8 mouse cellular contexts compared by ENCODE assay signal in the genomic region with DNA sequence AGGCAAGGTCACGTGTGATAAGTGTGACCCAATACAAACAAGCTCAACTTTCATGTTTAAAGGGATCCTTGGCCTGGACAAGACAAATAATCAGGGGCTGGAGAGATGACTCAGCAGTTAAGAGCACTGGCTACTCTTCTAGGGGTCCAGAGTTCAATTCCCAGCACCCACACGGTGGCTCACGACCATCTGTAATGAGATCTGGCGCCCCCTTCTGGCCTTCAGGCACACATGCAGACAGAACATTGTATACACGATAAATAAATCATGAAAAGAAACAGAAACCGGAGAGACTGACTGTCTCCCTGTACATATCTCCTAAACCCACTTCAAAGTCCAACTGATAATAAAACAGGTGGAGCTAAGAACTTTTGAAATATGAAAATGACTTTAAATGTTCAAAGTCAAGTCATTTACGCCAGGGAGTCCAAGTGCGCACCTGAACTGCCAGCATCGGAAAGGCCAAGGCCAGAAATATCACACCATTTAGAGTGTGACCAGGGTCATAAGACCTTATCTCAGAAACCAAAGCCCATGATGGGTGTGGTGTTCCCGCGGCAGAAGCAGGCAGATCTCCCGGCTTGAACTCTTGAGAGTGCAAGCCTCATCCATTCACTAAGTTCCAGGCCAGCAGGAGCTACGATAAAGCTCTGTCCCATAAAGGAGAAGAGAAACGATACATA. TPM values are rescaled to one million over a fixed set of nuclear protein-coding genes. Genes with fewer than 3 reads are reported as not detected.
A peak's percentile ranks its signal among the peaks of the same experiment; 100 is the strongest.
DNase-seq lines count a peak whose midpoint lies in the region; ATAC-seq and TF ChIP-seq lines count a peak whose summit lies in the region.

No protein-coding gene starts in this region.

- H3K4me1 ChIP-seq in heart, embryonic 11.5 days (ENCODE audit: control insufficient read depth, insufficient read depth, low read length) = peaks cover 3% of the 10 kb centered on the region; the same call in 1 of the 2 replicates
- peaks cover 21% of the 10 kb centered on the region for H3K4me1 ChIP-seq in forebrain, embryonic 10.5 days
- peaks cover 25% of the 10 kb centered on the region for H3K4me1 ChIP-seq in liver, embryonic 12.5 days

- peaks cover 19% of the 10 kb centered on the region for H3K79me3 ChIP-seq in C2C12 (ENCODE audit: low read depth)

- H3K9me3 ChIP-seq in heart, embryonic 11.5 days (replicated peaks; ENCODE audit: control insufficient read depth, low read length) = no peaks in the 10 kb centered on the region
- peaks cover 3% of the 10 kb centered on the region; the same call in 1 of the 2 replicates for H3K9me3 ChIP-seq in forebrain, embryonic 10.5 days
- 0 out of 2 replicates have a peak, but pooled peaks cover 6% of the 10 kb centered on the region for H3K9me3 ChIP-seq in liver, embryonic 12.5 days (replicated peaks)

- no peak for TF ChIP-seq CTCF in C2C12 (IDR thresholded peaks at IDR 0.05; ENCODE audit: control insufficient read depth, insufficient read depth, insufficient read length)

- H3K36me3 ChIP-seq in heart, embryonic 11.5 days (ENCODE audit: control insufficient read depth, insufficient read depth, low read length) = peaks cover 14% of the 10 kb centered on the region
- H3K36me3 ChIP-seq in C2C12 (ENCODE audit: control insufficient read depth, insufficient read depth) = peaks cover 32% of the 10 kb centered on the region
- H3K36me3 ChIP-seq in forebrain, embryonic 10.5 days (replicated peaks) = peaks cover 50% of the 10 kb centered on the region
- H3K36me3 ChIP-seq in liver, embryonic 12.5 days = peaks cover 48% of the 10 kb centered on the region

- no peak overlapping the region for H3K27ac ChIP-seq in heart, embryonic 11.5 days (ENCODE audit: low read depth, low read length)
- peak overlapping the region; percentile 97; the same call in 1 of the 2 replicates for H3K27ac ChIP-seq in forebrain, embryonic 10.5 days
- H3K27ac ChIP-seq in liver, embryonic 12.5 days = no peak overlapping the region

- H3K27me3 ChIP-seq in heart, embryonic 11.5 days (ENCODE audit: control insufficient read depth, insufficient read depth, low read length) = no peaks in the 10 kb centered on the region
- H3K27me3 ChIP-seq in C2C12 (ENCODE audit: control insufficient read depth, insufficient read depth, insufficient read length) = no peaks in the 10 kb centered on the region
- no peaks in the 10 kb centered on the region for H3K27me3 ChIP-seq in forebrain, embryonic 10.5 days (ENCODE audit: poor library complexity, severe bottlenecking)
- no peaks in the 10 kb centered on the region for H3K27me3 ChIP-seq in liver, embryonic 12.5 days (replicated peaks)

- WGBS in heart, embryonic 11.5 days (ENCODE audit: insufficient replicate concordance) = 70% methylated on average over 14 of the region's 14 CpGs
- WGBS in forebrain, embryonic 10.5 days = 81% methylated on average over 14 of the region's 14 CpGs
- WGBS in liver, embryonic 12.5 days (ENCODE audit: insufficient replicate concordance) = 59% methylated on average over 14 of the region's 14 CpGs

- intact Hi-C loops in left cerebral cortex, postnatal 10 days (cut with DNase I) = no loop called here

- H3K4me3 ChIP-seq in heart, embryonic 11.5 days (ENCODE audit: low read depth, low read length) = peak overlapping the region; percentile 99
- peak overlapping the region; percentile 80 for H3K4me3 ChIP-seq in C2C12 (ENCODE audit: insufficient read depth, poor library complexity, severe bottlenecking)
- H3K4me3 ChIP-seq in forebrain, embryonic 10.5 days = peak overlapping the region; percentile 93
- peak overlapping the region; percentile 93 for H3K4me3 ChIP-seq in liver, embryonic 12.5 days

- H3K9ac ChIP-seq in heart, embryonic 11.5 days (ENCODE audit: low read depth, low read length) = peak overlapping the region; percentile 96
- peak overlapping the region; percentile 93 for H3K9ac ChIP-seq in liver, embryonic 12.5 days

- peak overlapping the region; percentile 44 for H3ac ChIP-seq in C2C12 (ENCODE audit: control insufficient read depth, insufficient read length, low read depth)

- peak overlapping the region; percentile 83 for H3K4me2 ChIP-seq in heart, embryonic 11.5 days
- peak overlapping the region; percentile 96 for H3K4me2 ChIP-seq in liver, embryonic 12.5 days

- no peak for ATAC-seq in heart, embryonic 11.5 days (replicated peaks; ENCODE audit: insufficient number of reproducible peaks, low FRiP score, low TSS enrichment)
- no peak for ATAC-seq in liver, embryonic 12.5 days

- H3K79me2 ChIP-seq in C2C12 (ENCODE audit: control insufficient read depth, insufficient read depth) = peaks cover 41% of the 10 kb centered on the region

- DNase-seq in heart, adult 11 months = no peak
- no peak for DNase-seq in forebrain, embryonic 10.5 days (ENCODE audit: extremely low spot score, low spot score)
- peak; percentile 70 for DNase-seq in yolk sac, embryonic 10.5 days (ENCODE audit: low spot score)
- no peak for DNase-seq in left cerebral cortex, postnatal 10 days (ENCODE audit: extremely low spot score in 1 of 2, low spot score in 2 of 2)
- no peak for DNase-seq in cerebellum, postnatal 36 days

TF ChIP-seq in C2C12, 6 proteins besides CTCF, POLR2A, EP300 and RAD21:
- TF ChIP-seq MAX (IDR thresholded peaks at IDR 0.05) (no peak), FOSL1 (IDR thresholded peaks at IDR 0.05; ENCODE audit: insufficient read depth, low read length, poor library complexity, severe bottlenecking) (no peak), CEBPB (IDR thresholded peaks at IDR 0.05; ENCODE audit: low read depth) (no peak), MYOD1 (IDR thresholded peaks at IDR 0.05; ENCODE audit: control insufficient read depth, insufficient read length, low read depth) (no peak), MYOG (IDR thresholded peaks at IDR 0.05; ENCODE audit: control insufficient read depth, extremely low read depth, insufficient read length) (no peak), USF1 (IDR thresholded peaks at IDR 0.05; ENCODE audit: low read depth) (no peak)

RNA-seq across cellular contexts. Expression of a gene that starts 5.2 kb away (rescaled TPM):
- polyA plus RNA-seq in heart, embryonic 11.5 days (2014; fragmentation: Nextera tagmentation; extraction: Ambion mirVana) = 96.5 and 101 TPM in 2 replicates
- 81.0 TPM for polyA plus RNA-seq in C2C12 (2012; fragmentation: generic; extraction: Trizol)
- polyA plus RNA-seq in forebrain, embryonic 10.5 days (2016; fragmentation: Nextera tagmentation; extraction: Ambion mirVana) = 200 and 209 TPM in 2 replicates
- polyA plus RNA-seq in liver, embryonic 12.5 days (2016; fragmentation: Nextera tagmentation; extraction: Ambion mirVana) = 69.9 and 77.1 TPM in 2 replicates
- 10 to 100 TPM; 85.1 to 87.6 TPM for total RNA-seq in left cerebral cortex, postnatal 10 days (2021)

RNA-seq across cellular contexts. Expression of a gene that starts 22.8 kb away (rescaled TPM):
- 0.31 TPM in 1 of 2 replicates, not detected in the other for polyA plus RNA-seq in heart, embryonic 11.5 days (2014; fragmentation: Nextera tagmentation; extraction: Ambion mirVana)
- 0.04 TPM for polyA plus RNA-seq in C2C12 (2012; fragmentation: generic; extraction: Trizol)
- 0.16 and 0.24 TPM in 2 replicates for polyA plus RNA-seq in forebrain, embryonic 10.5 days (2016; fragmentation: Nextera tagmentation; extraction: Ambion mirVana)
- not detected in 2 replicates for polyA plus RNA-seq in liver, embryonic 12.5 days (2016; fragmentation: Nextera tagmentation; extraction: Ambion mirVana)
- total RNA-seq in left cerebral cortex, postnatal 10 days (2021) = under 1 TPM in 1 of 2 experiments, not detected in 1; 0.14 TPM

RNA-seq across cellular contexts. Expression of a gene that starts 41.9 kb away (rescaled TPM):
- polyA plus RNA-seq in heart, embryonic 11.5 days (2014; fragmentation: Nextera tagmentation; extraction: Ambion mirVana) = 2.1 and 3.0 TPM in 2 replicates
- polyA plus RNA-seq in C2C12 (2012; fragmentation: generic; extraction: Trizol) = 11.3 TPM
- polyA plus RNA-seq in forebrain, embryonic 10.5 days (2016; fragmentation: Nextera tagmentation; extraction: Ambion mirVana) = 4.0 and 4.6 TPM in 2 replicates
- 26.9 and 28.0 TPM in 2 replicates for polyA plus RNA-seq in liver, embryonic 12.5 days (2016; fragmentation: Nextera tagmentation; extraction: Ambion mirVana)
- total RNA-seq in left cerebral cortex, postnatal 10 days (2021) = 1 to 10 TPM; 4.3 to 5.2 TPM

RNA-seq across cellular contexts. Expression of a gene that starts 54.9 kb away (rescaled TPM):
- polyA plus RNA-seq in heart, embryonic 11.5 days (2014; fragmentation: Nextera tagmentation; extraction: Ambion mirVana) = 60.6 and 68.3 TPM in 2 replicates
- polyA plus RNA-seq in C2C12 (2012; fragmentation: generic; extraction: Trizol) = 126 TPM
- 31.6 and 33.1 TPM in 2 replicates for polyA plus RNA-seq in forebrain, embryonic 10.5 days (2016; fragmentation: Nextera tagmentation; extraction: Ambion mirVana)
- polyA plus RNA-seq in liver, embryonic 12.5 days (2016; fragmentation: Nextera tagmentation; extraction: Ambion mirVana) = 32.3 and 32.6 TPM in 2 replicates
- 10 to 100 TPM; 31.3 to 31.7 TPM for total RNA-seq in left cerebral cortex, postnatal 10 days (2021)
